Mouse (Mus musculus) cerebellum, adult 9-10 months (tissue): ENCODE data around the gene Banf2.

ENCODE experiments used
- DNase-seq: peaks from one replicate; pipeline ENCODE4 v3.0.0; 2022

Gene Banf2

DNA sequence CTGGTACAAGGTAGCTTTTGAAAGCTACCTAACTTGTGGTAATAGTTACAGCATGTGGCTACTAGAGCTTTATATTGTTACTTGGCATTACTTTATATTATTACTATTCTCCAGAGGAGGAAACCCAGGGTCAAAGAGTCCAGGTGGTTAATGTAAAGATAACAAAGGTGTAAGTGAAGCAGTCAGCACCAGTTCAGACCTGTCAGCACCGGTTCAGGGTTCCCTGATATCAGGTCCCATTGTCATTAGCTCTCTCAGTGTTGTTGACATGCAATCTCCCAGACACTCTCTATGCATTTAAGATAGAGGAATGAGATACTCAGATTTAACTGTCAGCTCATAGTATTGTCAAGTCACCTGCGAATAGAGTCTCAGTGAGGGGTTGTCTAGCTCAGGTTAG is 75.0 kb downstream of the Banf2 start:
- DNase-seq: no peak

DNA sequence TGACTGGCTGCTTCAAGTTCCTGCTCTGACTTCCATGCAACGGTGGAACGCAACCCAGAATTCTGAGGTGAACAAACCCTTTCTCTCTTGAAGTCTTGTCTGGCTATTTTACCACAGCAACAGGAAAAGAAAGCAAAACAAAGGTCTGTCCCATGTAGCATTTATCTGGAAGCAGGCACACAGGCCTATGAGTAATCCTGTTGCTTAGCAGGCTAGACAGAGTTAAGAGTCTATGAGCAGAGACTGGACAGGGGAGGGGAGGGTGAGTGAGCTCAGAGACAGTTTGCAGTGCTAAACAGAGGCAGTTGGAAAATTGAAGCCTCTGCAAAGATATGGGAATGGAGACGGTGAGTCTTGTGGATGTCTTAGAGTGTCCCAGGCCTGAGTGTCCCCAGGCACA is 75.5 kb downstream of the Banf2 start:
- no peak for DNase-seq

DNA sequence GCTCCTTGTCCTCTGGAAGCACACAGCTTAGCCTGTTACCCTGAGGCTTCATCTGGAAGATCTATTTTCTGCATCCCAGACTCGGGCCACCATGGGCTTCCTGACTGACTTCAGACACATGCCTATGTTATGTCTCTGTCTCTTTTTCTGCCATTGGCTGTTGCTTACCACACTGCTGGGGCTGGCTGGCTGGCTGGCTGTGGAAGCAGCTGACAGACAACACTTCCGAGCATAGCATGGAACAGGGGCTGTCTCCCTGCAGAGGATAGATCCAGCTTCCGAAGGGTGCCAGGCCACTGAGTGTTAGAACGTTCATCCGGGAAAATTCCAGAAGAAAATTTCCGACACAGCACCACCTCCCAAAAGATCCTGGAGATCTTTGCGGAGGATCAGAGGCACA is 79.1 kb downstream of the Banf2 start:
- DNase-seq: no peak

DNA sequence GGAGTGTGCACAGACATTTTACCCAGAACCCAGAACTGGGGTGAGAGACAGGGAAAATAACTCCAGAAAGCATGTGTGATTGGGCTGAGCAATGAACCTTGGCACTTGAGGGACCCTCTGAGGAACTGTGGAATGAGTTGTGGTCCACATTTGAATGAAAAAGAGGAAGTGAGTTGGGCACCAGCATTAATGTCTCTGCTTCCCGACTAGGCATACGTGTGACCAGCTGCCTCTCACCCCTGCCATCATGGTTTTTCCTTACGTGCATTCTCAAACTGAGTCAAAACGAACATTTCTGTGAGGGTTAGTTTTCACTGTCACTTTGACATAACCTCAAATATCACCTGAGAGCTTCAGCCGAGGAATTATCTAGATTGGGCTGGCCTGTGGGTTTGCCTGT is 79.8 kb downstream of the Banf2 start:
- no peak for DNase-seq

DNA sequence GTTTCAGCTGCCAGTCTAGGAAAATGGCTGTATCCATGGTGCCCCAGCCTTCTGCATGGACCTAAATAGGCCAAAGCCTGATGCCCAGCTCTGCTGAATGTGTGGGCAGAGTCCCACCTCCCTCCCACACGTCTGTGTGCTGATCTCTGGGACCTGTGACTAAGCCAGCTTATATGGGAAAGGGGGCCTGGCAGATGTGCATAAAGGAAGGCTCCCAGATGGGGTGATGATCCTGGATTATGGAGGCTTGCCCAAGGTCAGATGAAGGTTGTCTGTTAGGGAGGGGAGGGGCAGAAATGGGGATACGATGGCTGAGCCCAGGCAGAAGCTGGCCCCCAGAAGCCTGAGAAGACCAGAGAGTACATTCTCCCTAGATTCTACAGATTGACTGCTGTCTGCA is 85.2 kb downstream of the Banf2 start:
- DNase-seq: no peak

DNA sequence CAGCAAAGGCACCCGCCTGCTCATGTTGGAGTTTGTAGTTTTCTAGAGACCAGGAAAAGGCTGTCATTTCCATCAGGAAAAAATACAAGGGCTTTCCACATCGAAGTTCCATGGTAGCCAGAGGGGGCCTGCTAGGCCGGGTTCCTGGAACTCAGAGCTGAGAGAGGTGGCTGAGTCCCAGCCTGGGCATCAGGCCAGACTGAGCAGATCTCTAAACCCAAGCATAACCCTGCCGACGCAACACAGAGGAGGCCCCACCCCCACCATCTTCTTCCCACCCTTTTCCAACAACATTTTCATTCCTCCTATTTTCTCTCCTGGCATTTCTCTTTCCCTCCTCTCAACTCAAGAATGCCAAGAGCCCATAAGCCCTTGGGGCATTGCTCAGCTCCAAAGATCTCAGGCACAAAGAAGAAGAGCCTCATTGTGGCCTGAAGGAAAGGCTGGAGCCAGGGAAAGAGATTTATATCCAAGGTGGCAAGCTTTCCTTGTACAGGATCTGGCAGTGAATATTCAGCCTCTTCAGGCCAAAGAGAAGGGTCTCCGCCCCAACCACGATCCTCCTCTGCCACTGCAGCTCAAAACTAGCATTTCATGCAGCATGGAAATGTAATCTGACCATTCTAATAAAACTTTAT is 87.4 kb downstream of the Banf2 start:
- no peak for DNase-seq

DNA sequence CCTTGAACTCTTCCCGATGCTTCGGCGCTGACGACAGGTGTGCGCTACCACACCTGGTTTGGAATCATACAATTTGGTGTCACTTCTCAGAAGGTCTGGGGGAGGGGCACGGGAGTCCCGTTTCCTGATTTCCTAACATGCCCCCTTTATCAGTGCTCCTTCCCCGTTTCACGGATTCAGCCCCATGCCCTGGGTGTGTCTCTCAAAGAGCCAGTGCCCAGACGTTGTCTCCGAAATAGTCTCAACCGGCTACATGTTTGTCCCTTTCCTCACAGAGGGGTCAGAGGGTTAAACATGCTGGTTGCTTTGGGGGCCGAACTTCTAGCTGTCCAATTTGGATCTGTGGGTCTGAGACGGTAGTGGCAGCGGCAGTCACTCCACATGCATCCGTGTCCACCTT is 89.2 kb downstream of the Banf2 start:
- DNase-seq: no peak
